Mouse (Mus musculus) large intestine, adult 2 months (tissue): ENCODE results near the gene Irak1. TPM values are rescaled to one million over a fixed set of nuclear protein-coding genes. Genes with fewer than 3 reads are reported as not detected.

Experiments
- DNase-seq: peaks from one replicate; pipeline ENCODE4 v3.0.0-alpha.2; 2012; ENCODE audit warnings: low read depth, low spot score
- WGBS: fragments of 180-500 bp; shearing (Covaris S2); methylation state at CpG from one replicate; pipeline ENCODE4 v1.1.7; 2018; 5-methylcytosine and 5-hydroxymethylcytosine counted together
- polyA plus RNA-seq: library from polyadenylated mRNA; depleted of rRNA; stranded (reverse); fragments of >200 nt; gene quantifications from 2 replicates; pipeline ENCODE4 v1.2.3, GENCODE M21; 2012; rRNA removed

The Irak1 gene
- polyA plus RNA-seq, 1 experiment, result 56.3 TPM

DNA sequence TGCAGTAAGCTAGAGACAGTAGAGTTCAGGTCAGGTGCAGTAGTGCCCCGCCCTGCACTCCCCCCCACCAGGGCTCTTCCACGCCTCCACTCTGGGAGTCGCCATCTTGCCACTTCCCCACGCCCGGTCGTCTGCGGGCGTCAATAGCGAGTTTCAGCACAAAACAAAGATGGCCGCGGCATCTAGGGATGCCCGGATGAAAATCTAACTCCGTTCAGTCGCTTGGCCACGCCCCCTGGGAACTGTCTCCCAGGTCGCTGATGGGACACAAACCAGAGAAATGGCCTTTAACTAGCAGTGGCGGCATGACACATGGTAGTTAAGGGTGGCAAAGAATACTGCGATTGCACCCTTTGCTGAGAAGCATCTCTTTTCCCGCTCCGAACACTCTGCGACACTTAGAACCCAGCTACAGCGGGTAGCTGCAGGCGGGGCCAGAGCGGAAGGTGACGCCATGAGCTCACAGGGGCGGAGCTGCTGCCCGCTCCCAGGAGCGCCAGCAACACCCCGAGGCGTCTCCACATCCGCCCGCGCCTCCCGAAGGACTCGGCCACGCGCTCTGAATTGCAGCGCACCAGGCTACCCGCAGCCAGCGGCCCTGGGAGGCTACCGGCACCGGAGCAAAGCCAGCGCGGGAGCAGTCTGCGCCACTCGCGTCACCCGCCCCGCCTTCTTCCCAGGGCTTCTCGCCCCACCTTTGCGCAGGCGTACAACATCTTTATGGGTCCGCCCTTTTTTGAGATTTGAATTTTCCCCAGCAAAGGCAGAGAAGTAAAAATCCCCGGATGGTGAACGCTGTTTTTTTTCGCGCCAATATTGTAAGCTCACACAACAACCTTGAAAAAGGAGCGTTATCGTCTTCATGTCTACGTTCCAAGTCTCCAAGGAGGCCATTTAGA lies 56.3 kb downstream of the Irak1 start:
- no peak for DNase-seq
- 20% methylated on average over 60 of the region's 60 CpGs for WGBS

DNA sequence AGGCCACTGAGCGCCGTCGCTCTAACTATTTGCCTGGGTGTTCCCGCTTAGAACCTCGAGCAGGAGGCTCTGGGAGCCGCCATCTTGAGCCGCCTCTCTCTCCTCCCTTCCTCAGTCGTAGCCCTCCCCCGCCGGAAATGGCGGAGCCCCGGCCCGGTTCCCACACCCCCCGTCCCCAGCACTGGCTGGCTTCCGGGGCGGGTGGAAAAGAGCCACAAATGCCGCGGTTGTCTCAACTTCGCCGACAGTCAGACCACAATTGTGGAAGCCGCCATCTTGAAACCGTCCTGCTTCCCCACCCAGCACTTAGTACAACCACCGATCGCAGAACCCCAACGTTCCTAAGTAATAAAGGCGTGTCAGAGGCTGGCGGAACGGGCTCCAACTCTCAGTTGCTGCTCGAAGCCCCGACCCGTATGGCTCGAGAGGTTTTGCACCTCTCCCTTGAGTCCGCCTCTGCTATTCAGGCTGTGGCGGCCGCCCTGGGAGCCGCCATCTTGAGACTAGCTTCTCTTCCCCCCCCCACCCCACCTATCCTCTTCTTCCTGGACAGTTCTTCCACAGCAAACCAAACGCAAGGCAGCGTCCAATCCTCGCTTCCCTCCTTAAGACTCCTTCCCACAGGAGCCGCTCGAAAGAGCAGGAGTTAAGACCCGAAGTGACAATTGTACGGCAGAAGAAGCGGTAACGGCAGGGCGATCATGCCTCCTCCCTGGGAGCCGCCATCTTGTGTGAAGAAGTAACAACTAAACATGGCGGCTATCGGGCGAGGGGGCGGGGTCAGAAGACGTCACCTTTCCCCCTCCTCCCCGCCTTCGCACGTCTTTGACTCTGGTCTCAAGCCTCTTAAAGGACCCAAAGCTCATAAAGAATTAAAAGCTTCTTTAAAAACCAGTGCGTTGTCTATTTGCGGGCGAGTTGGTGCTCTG lies 57.2 kb downstream of the Irak1 start, which contains the start of gene Hcfc1:
Hcfc1 (minus strand) TSS at position 110 of the 929 bp plus-strand sequence.
- WGBS, result 13% methylated on average over 57 of the region's 58 CpGs
- no peak for DNase-seq

DNA sequence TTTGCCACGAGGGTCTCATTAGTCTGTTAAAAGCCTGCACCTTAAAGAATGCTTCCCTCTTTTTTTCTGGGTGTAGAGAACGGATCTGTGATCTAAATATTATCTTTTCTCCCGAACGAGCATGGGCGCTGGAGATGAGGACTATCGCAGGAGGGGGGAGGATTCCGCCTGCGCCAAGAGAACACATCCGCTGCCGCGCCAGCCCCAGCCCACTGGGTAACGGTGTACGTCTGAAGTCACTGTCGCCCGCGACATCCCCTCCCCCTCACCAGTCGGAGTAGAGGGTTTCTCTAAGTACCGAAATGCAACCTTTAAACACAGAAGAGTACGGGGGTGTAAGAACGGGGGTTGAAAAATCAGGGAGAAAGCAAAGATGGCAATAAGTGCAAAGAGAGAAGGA lies 58.4 kb downstream of the Irak1 start:
- no peak for DNase-seq

DNA sequence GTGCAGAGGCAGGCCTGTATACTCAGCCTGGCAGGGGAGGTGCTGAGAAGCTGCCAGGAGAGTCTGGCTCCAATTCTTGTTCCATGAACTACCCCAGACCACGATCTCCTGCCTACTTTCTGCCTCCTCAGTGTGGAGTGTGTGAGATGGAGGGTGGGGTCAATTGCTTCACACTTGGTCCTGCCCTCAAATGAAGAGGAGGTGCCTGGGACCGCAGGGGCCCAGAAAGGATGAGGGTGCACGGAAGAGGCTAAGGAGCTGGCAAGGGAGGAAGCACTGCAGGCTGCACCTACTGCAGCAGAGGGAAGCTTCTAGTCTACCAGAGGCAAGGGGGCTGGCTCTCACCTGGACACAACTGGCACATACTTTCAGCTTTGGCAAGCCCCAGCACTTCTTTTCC lies 59.4 kb downstream of the Irak1 start:
- DNase-seq, result no peak
- 29% methylated on average over 3 of the region's 3 CpGs for WGBS

More for the DNA sequence above, 58.4 kb downstream of the Irak1 start:
- WGBS, result 12% methylated on average over 20 of the region's 20 CpGs

Other genes with a start within 250 kb of the Irak1 start
- 7.4 and 10.5 TPM in 2 replicates for gene Srpk3, start 249.5 kb downstream of the Irak1 start, polyA plus RNA-seq
- 245 and 314 TPM in 2 replicates for gene Idh3g, start 237.0 kb downstream of the Irak1 start, polyA plus RNA-seq
- 280 and 308 TPM in 2 replicates for gene Ssr4, start 236.9 kb downstream of the Irak1 start, polyA plus RNA-seq
- 0.99 and 1.0 TPM in 2 replicates for gene Pdzd4, start 198.9 kb downstream of the Irak1 start, polyA plus RNA-seq
- 0.12 and 0.30 TPM in 2 replicates for gene Avpr2, start 131.8 kb downstream of the Irak1 start, polyA plus RNA-seq
- 22.3 and 41.7 TPM in 2 replicates for gene L1cam, start 127.8 kb downstream of the Irak1 start, polyA plus RNA-seq
- 23.9 and 25.9 TPM in 2 replicates for gene Arhgap4, start 102.0 kb downstream of the Irak1 start, polyA plus RNA-seq
- gene Naa10, start 102.0 kb downstream of the Irak1 start, polyA plus RNA-seq, result 95.2 and 104 TPM in 2 replicates
- 5.6 and 7.3 TPM in 2 replicates for gene Renbp, start 93.1 kb downstream of the Irak1 start, polyA plus RNA-seq
- 38.2 and 50.9 TPM in 2 replicates for gene Hcfc1, start 57.6 kb downstream of the Irak1 start, polyA plus RNA-seq
- gene Opn1mw, start 103.5 kb upstream of the Irak1 start, polyA plus RNA-seq, result not detected in 2 replicates
- gene Mecp2, start 111.4 kb upstream of the Irak1 start, polyA plus RNA-seq, result 3.1 and 3.3 TPM in 2 replicates
- not detected in 2 replicates for gene Tex28, start 143.9 kb upstream of the Irak1 start, polyA plus RNA-seq
- 0.04 TPM in 1 of 2 replicates, not detected in the other for gene Tktl1, start 153.3 kb upstream of the Irak1 start, polyA plus RNA-seq
- 553 and 589 TPM in 2 replicates for gene Flna, start 225.9 kb upstream of the Irak1 start, polyA plus RNA-seq
- gene Emd, start 230.8 kb upstream of the Irak1 start, polyA plus RNA-seq, result 44.3 and 48.8 TPM in 2 replicates
- gene Rpl10, start 246.9 kb upstream of the Irak1 start, polyA plus RNA-seq, result 1,702 and 1,771 TPM in 2 replicates